Mouse (Mus musculus): ENCODE data around the gene Disp2. TPM values are rescaled to one million over a fixed set of nuclear protein-coding genes. Genes with fewer than 3 reads are reported as not detected.

The Disp2 gene
- polyA plus RNA-seq, 1 experiment from 2014 or later: 17.8 TPM

DNA sequence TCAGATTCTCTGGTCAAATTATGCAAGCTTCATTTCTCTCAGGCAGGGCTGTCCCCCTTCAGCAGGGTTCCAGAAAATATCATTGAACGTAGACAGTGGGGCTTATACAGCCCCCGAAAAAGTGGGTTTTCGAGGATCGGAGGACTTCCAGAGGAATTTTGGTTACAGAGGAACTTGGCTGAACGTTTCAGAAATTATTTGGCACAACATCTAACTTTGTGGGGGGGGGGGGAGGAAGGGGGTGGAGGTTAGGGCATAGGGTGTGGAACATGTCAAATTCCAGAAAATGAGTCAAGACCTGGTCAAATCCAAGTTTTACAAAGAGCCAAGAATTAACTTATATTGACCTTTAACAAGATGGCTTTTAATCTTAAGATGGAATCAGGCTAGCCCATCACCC is 49.6 kb downstream of the Disp2 start:
- 94% methylated on average over 5 of the region's 5 CpGs for WGBS
- Histone ChIP-seq H3K4me2 (replicated peaks) (no peak overlapping the region), H3K4me1 (no peaks in the 10 kb centered on the region), H3K9me3 (no peaks in the 10 kb centered on the region), H3K36me3 (peaks cover 83% of the 10 kb centered on the region), H3K9ac (replicated peaks) (no peak overlapping the region), H3K27me3 (no peaks in the 10 kb centered on the region), H3K4me3 (no peak overlapping the region), H3K27ac (replicated peaks) (no peak overlapping the region)
- ATAC-seq (ENCODE audit: low FRiP score, low read depth): no peak

DNA sequence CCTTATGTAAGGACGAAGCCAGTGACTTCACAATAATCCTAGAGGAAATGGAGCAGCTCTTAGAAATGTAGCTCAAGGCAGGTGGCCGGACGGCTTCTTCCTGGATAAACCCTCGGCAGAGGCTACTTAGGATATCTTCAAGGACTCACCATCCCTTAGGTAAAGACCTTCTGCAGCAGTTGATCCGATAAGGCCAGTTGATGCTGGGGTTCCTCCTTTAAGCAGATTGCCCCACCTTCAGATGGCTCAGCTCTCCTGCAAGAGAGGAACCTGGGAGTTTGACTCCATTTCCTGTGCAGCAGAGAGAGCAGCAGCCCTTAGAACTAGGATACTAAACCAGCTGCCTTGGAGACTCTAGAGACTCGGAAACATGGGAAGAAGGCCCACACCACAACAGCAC is 54.5 kb downstream of the Disp2 start:
- peaks cover 47% of the 10 kb centered on the region for H3K36me3 ChIP-seq
- 93% methylated on average over 6 of the region's 6 CpGs for WGBS
- no peaks in the 10 kb centered on the region for H3K9me3 ChIP-seq
- H3K4me3 ChIP-seq: no peak overlapping the region
- no peak overlapping the region for H3K4me2 ChIP-seq (replicated peaks)
- H3K27ac ChIP-seq (replicated peaks): no peak overlapping the region
- H3K27me3 ChIP-seq: no peaks in the 10 kb centered on the region
- H3K4me1 ChIP-seq: no peaks in the 10 kb centered on the region
- H3K9ac ChIP-seq (replicated peaks): no peak overlapping the region
- ATAC-seq (ENCODE audit: low FRiP score, low read depth): no peak

DNA sequence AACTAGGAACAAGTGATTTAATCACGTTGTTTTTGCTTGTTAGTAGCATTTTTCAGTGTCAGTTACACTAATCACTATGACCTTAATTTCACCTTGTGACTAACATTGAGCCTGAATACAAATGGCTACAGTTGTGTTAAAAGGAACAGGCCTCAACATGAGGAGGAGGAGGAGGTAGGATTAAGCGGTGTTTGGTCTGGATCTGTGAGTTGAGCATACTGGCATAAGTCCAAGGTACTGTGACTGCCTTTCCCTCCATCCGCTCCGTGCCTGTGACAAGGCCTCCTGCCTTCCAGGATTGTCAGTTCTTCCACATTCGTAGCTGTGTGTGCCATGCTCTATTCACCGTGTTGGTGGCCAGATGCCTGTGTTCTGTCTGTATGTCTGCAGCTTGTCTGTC is 55.6 kb downstream of the Disp2 start:
- 88% methylated on average over 6 of the region's 6 CpGs for WGBS
- peaks cover 44% of the 10 kb centered on the region for H3K36me3 ChIP-seq
- H3K27ac ChIP-seq (replicated peaks): no peak overlapping the region
- H3K4me1 ChIP-seq: no peaks in the 10 kb centered on the region
- ATAC-seq (ENCODE audit: low FRiP score, low read depth): no peak
- no peak overlapping the region for H3K4me3 ChIP-seq
- H3K27me3 ChIP-seq: no peaks in the 10 kb centered on the region
- no peak overlapping the region for H3K9ac ChIP-seq (replicated peaks)
- H3K4me2 ChIP-seq (replicated peaks): no peak overlapping the region
- H3K9me3 ChIP-seq: no peaks in the 10 kb centered on the region

DNA sequence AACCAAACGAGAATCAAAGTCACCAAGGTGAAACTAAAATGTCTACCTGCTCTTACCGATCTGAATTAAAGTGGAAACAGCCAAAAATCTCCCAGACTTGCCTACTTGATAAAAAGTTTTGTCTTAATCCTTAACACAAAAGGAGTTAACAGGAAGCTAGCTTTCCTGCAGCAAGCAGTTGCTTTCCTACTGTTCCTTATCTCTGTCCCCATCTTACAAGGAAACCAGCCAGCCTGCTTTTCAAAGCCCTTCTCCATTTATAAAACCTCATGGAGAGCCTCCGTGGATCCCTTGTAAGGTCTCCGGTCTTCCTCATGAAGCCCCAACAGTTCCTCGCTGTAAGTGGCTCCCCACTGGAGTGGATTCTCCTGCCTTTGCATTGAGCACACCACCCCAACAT is 58.8 kb downstream of the Disp2 start:
- H3K4me3 ChIP-seq: no peak overlapping the region
- no peak for ATAC-seq (ENCODE audit: low FRiP score, low read depth)
- H3K4me1 ChIP-seq: no peaks in the 10 kb centered on the region
- H3K9me3 ChIP-seq: no peaks in the 10 kb centered on the region
- H3K9ac ChIP-seq (replicated peaks): no peak overlapping the region
- H3K4me2 ChIP-seq (replicated peaks): no peak overlapping the region
- no peak overlapping the region for H3K27ac ChIP-seq (replicated peaks)
- H3K36me3 ChIP-seq: peaks cover 15% of the 10 kb centered on the region
- WGBS: 58% methylated on average over 5 of the region's 5 CpGs
- no peaks in the 10 kb centered on the region for H3K27me3 ChIP-seq

DNA sequence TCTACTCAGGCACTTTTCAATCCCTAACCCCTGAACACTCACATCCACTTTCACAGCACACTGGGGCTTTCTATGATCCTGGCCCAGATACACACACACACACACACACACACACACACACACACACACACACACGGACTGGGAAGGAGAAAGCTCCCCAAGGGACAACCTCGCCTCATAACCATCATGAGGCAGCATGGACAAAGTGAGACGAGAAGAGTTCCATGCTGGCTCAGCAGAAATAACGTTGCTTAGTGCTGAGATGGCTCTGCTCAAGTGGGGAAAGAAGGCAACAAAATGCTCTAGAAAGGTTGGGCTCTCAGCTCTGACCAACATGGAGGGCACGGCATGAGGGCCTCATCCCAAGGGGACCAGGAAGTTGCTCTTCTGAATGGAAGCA is 61.7 kb downstream of the Disp2 start:
- Histone ChIP-seq H3K9me3 (no peaks in the 10 kb centered on the region), H3K4me2 (replicated peaks) (no peak overlapping the region), H3K36me3 (no peaks in the 10 kb centered on the region), H3K4me3 (no peak overlapping the region), H3K27ac (replicated peaks) (no peak overlapping the region), H3K9ac (replicated peaks) (no peak overlapping the region), H3K4me1 (no peaks in the 10 kb centered on the region), H3K27me3 (no peaks in the 10 kb centered on the region)
- 79% methylated on average over 5 of the region's 5 CpGs for WGBS
- ATAC-seq (ENCODE audit: low FRiP score, low read depth): no peak

DNA sequence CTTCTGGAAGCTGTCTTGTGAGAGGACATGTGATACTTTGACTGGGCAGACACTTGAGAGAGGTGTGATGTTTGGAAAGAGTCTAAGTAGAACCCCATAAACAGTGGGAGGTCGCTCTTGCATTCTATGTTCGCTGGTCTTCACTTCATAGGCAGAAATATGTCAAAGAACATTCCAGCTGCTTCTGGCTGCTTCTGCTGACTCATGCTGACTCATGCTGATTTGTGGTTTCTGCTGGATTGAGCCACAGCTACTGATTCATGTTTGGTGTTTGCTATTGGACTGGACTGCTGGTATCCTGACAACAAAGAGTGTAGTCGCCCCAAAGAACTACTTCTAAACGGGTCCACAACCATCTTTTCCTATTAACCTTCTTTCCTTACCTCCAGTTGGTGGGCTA is 62.3 kb downstream of the Disp2 start:
- no peak for ATAC-seq (ENCODE audit: low FRiP score, low read depth)

DNA sequence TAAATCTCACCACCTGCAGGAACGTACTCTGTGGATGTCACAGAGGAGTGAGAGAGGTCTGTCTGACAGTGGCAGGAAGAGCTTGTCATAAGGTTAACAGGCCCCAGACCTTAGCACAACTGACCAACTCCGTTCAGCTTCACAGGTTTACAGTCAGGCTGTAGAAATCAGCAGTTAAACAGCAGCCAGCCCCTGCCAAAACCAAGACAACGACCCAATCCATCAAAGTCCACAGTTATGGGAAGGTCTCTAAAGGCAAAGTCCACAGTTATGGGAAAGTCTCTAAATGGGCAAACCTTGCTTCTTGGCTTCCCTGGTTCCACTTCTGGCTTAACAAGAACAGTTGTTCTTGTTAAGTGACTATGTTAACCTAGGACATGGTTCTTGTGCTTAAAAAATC is 64.9 kb downstream of the Disp2 start:
- WGBS: 87% methylated on average over 3 of the region's 3 CpGs

More for the DNA sequence above, 62.3 kb downstream of the Disp2 start:
- no peaks in the 10 kb centered on the region for H3K27me3 ChIP-seq
- no peaks in the 10 kb centered on the region for H3K9me3 ChIP-seq
- H3K36me3 ChIP-seq: no peaks in the 10 kb centered on the region
- H3K27ac ChIP-seq (replicated peaks): no peak overlapping the region
- H3K9ac ChIP-seq (replicated peaks): no peak overlapping the region
- no peak overlapping the region for H3K4me3 ChIP-seq
- 88% methylated on average over 4 of the region's 4 CpGs for WGBS
- H3K4me2 ChIP-seq (replicated peaks): no peak overlapping the region
- H3K4me1 ChIP-seq: no peaks in the 10 kb centered on the region

DNA sequence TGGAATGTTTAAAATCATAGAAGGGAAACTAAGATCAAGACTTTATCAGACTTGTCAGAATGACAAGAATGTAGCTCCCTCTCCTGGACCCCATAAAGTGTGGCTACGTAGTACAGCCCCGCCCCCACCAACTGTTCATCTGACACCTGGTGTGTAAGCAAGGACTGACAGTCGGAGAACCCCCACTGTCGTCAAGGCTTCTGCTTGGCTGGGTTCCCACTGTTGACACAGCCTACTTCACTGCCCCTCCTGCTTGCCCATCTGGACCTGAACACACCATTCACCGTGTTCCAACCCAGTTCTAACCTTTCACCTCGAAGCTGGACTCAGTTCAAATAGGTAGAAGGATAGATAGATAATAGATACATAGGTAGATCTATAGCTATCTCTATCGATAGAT is 66.7 kb downstream of the Disp2 start:
- no peaks in the 10 kb centered on the region for H3K36me3 ChIP-seq
- H3K4me2 ChIP-seq (replicated peaks): no peak overlapping the region
- H3K27ac ChIP-seq (replicated peaks): no peak overlapping the region
- no peak overlapping the region for H3K9ac ChIP-seq (replicated peaks)
- no peak overlapping the region for H3K4me3 ChIP-seq
- 66% methylated on average over 7 of the region's 7 CpGs for WGBS
- H3K9me3 ChIP-seq: no peaks in the 10 kb centered on the region
- H3K4me1 ChIP-seq: no peaks in the 10 kb centered on the region
- H3K27me3 ChIP-seq: no peaks in the 10 kb centered on the region
- ATAC-seq (ENCODE audit: low FRiP score, low read depth): no peak

More for the DNA sequence above, 64.9 kb downstream of the Disp2 start:
- Histone ChIP-seq H3K9me3 (no peaks in the 10 kb centered on the region), H3K27ac (replicated peaks) (no peak overlapping the region), H3K4me2 (replicated peaks) (no peak overlapping the region), H3K4me1 (no peaks in the 10 kb centered on the region), H3K27me3 (no peaks in the 10 kb centered on the region), H3K36me3 (no peaks in the 10 kb centered on the region), H3K9ac (replicated peaks) (no peak overlapping the region), H3K4me3 (no peak overlapping the region)
- ATAC-seq (ENCODE audit: low FRiP score, low read depth): no peak

DNA sequence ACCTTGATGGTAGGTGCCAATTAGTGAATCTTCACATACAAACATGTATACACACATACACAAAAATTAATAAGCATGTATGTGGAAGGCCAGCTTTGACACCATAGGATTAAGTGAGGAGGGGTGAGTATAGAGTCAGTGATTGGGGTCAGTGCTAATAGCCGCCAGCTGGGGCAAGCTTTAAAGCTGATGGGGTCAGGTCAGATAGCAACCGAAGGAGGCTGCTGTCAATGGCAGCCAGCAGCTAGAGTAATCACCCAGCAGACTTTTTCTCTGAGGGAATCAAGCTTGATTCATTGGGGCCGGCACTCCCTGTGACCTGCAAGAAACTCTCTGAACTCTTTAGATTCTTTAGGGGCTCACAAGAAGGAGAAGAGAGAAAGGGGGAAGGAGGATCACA is 72.2 kb downstream of the Disp2 start:
- Histone ChIP-seq H3K4me1 (no peaks in the 10 kb centered on the region), H3K4me3 (no peak overlapping the region), H3K9me3 (no peaks in the 10 kb centered on the region), H3K27me3 (no peaks in the 10 kb centered on the region), H3K9ac (replicated peaks) (no peak overlapping the region), H3K27ac (replicated peaks) (no peak overlapping the region), H3K4me2 (replicated peaks) (no peak overlapping the region), H3K36me3 (no peaks in the 10 kb centered on the region)
- 27% methylated on average over 3 of the region's 3 CpGs for whole genome bisulfite sequencing
- no peak for ATAC-seq (ENCODE audit: low FRiP score, low read depth)

Other genes starting within 250 kb of the Disp2 start
- gene Bmf, start 230.0 kb upstream of the Disp2 start, polyA plus RNA-seq (2016; fragmentation: Nextera tagmentation; extraction: Ambion mirVana): 2.1 and 4.1 TPM in 2 replicates
- 92.1 and 94.5 TPM in 2 replicates for gene Bub1b, start 181.5 kb upstream of the Disp2 start, polyA plus RNA-seq (2016; fragmentation: Nextera tagmentation; extraction: Ambion mirVana)
- gene Pak6, start 116.4 kb upstream of the Disp2 start, polyA plus RNA-seq (2016; fragmentation: Nextera tagmentation; extraction: Ambion mirVana): 4.9 and 5.8 TPM in 2 replicates
- gene Ankrd63, start 75.8 kb upstream of the Disp2 start, polyA plus RNA-seq (2016; fragmentation: Nextera tagmentation; extraction: Ambion mirVana): not detected in 2 replicates
- 0.17 and 0.50 TPM in 2 replicates for gene Plcb2, start 51.3 kb upstream of the Disp2 start, polyA plus RNA-seq (2016; fragmentation: Nextera tagmentation; extraction: Ambion mirVana)
- gene Inafm2, start 34.0 kb upstream of the Disp2 start, polyA plus RNA-seq (2016; fragmentation: Nextera tagmentation; extraction: Ambion mirVana): 25.1 TPM in 2 replicates
- 1.9 and 2.2 TPM in 2 replicates for gene Ccdc9b, start 17.1 kb upstream of the Disp2 start, polyA plus RNA-seq (2016; fragmentation: Nextera tagmentation; extraction: Ambion mirVana)
- not detected in 2 replicates for gene Phgr1, start 7.0 kb upstream of the Disp2 start, polyA plus RNA-seq (2016; fragmentation: Nextera tagmentation; extraction: Ambion mirVana)
- gene Knstrn, start 34.3 kb downstream of the Disp2 start, polyA plus RNA-seq (2016; fragmentation: Nextera tagmentation; extraction: Ambion mirVana): 134 and 147 TPM in 2 replicates
- gene Ivd, start 82.2 kb downstream of the Disp2 start, polyA plus RNA-seq (2016; fragmentation: Nextera tagmentation; extraction: Ambion mirVana): 49.0 and 55.2 TPM in 2 replicates
- gene Bahd1, start 120.7 kb downstream of the Disp2 start, polyA plus RNA-seq (2016; fragmentation: Nextera tagmentation; extraction: Ambion mirVana): 6.4 and 6.7 TPM in 2 replicates
- 14.5 and 19.5 TPM in 2 replicates for gene Chst14, start 146.8 kb downstream of the Disp2 start, polyA plus RNA-seq (2016; fragmentation: Nextera tagmentation; extraction: Ambion mirVana)
- gene Ccdc32, start 249.7 kb downstream of the Disp2 start, polyA plus RNA-seq (2016; fragmentation: Nextera tagmentation; extraction: Ambion mirVana): 26.1 and 28.2 TPM in 2 replicates

Measured in midbrain, embryonic 12.5 days (tissue).